Mouse (Mus musculus): ENCODE measurements around the gene Opn4. TPM values are rescaled to one million over a fixed set of nuclear protein-coding genes. Genes with fewer than 3 reads are reported as not detected.

The Opn4 gene
- polyA plus RNA-seq, 1 experiment from 2014 or later = 5.0 TPM

DNA sequence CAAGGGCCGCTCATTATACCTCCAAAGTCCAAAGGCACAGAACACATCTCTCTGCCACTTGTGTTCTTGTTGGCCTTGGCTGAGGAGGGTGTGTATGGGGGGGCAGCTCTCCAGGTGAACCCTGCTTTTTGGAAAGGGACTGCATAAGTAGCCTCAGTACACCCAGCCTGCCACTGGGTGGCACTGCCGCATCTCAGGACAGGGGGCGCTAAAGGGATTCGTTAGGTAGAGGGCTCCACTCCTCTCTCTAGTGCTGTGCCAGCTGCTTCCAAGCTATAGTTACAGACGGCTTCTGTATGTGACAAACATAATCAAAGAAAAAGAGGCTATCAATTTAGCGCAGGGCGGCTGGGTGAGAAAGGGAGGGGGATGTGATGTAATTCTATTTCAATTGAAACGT lies 16.9 kb upstream of the Opn4 start:
- Histone ChIP-seq H3K27ac (no peak overlapping the region), H3K9me3 (replicated peaks) (no peaks in the 10 kb centered on the region), H3K4me2 (no peak overlapping the region), H3K9ac (no peak overlapping the region), H3K4me1 (replicated peaks) (peaks cover 27% of the 10 kb centered on the region), H3K4me3 (no peak overlapping the region), H3K36me3 (no peaks in the 10 kb centered on the region), H3K27me3 (peaks cover 19% of the 10 kb centered on the region)
- 2% methylated on average over 8 of the region's 8 CpGs for WGBS
- no peak; the same call in 1 of the 2 replicates for ATAC-seq (replicated peaks; ENCODE audit: insufficient number of reproducible peaks, insufficient read depth, low FRiP score, low read depth)

GRCm38 (mm10) chr14:34615625-34616024 lies 15.7 kb upstream of the Opn4 start:
- H3K9ac ChIP-seq = no peak overlapping the region
- H3K4me1 ChIP-seq (replicated peaks) = peaks cover 24% of the 10 kb centered on the region
- H3K4me2 ChIP-seq = no peak overlapping the region
- no peaks in the 10 kb centered on the region for H3K36me3 ChIP-seq
- peaks cover 19% of the 10 kb centered on the region for H3K27me3 ChIP-seq
- H3K27ac ChIP-seq = no peak overlapping the region
- no peaks in the 10 kb centered on the region for H3K9me3 ChIP-seq (replicated peaks)
- no peak overlapping the region for H3K4me3 ChIP-seq
- ATAC-seq (replicated peaks; ENCODE audit: insufficient number of reproducible peaks, insufficient read depth, low FRiP score, low read depth) = no peak
- WGBS = 65% methylated on average over 4 of the region's 4 CpGs

- H3K4me2 ChIP-seq = peak overlapping the region; percentile 61
- H3K36me3 ChIP-seq = no peaks in the 10 kb centered on the region
- no peak overlapping the region for H3K27ac ChIP-seq
- peak; percentile 28 for ATAC-seq (replicated peaks; ENCODE audit: insufficient number of reproducible peaks, insufficient read depth, low FRiP score, low read depth)
- 3% methylated on average over 13 of the region's 13 CpGs for WGBS
- peaks cover 19% of the 10 kb centered on the region for H3K27me3 ChIP-seq
- peaks cover 21% of the 10 kb centered on the region for H3K4me1 ChIP-seq (replicated peaks)
- 0 out of 2 replicates have a peak overlapping the region, but pooled peaks have one; percentile 18 for H3K9ac ChIP-seq
- H3K9me3 ChIP-seq (replicated peaks) = no peaks in the 10 kb centered on the region
- H3K4me3 ChIP-seq = peak overlapping the region; percentile 27
Measured at GRCm38 (mm10) chr14:34615082-34615481, 15.1 kb upstream of the Opn4 start.

DNA sequence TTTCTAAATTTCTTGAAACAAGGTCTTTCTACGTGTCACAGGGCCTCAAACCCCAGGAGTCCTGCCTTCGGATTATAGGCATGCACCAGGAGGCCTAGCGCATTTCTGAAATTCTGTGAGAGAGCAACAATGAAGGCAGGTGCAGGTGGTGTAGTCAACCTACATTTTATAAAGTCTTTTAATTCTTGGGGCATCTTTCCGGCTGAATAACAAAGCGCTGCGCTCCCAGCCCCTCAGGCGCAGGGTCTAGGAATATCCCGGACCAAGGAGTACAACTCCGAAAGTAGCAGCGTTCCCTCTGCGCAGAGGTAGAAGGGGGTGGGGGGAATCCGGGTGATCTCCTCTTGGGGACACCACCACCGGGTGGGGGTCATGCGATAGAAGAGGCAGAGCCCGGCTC lies 14.6 kb upstream of the Opn4 start:
- 0 out of 2 replicates have a peak overlapping the region, but pooled peaks have one; percentile 18 for H3K9ac ChIP-seq
- peak overlapping the region; percentile 27 for H3K4me3 ChIP-seq
- no peaks in the 10 kb centered on the region for H3K9me3 ChIP-seq (replicated peaks)
- 22% methylated on average over 15 of the region's 15 CpGs for WGBS
- H3K36me3 ChIP-seq = no peaks in the 10 kb centered on the region
- H3K27ac ChIP-seq = no peak overlapping the region
- H3K4me1 ChIP-seq (replicated peaks) = peaks cover 21% of the 10 kb centered on the region
- ATAC-seq (replicated peaks; ENCODE audit: insufficient number of reproducible peaks, insufficient read depth, low FRiP score, low read depth) = no peak
- H3K4me2 ChIP-seq = peak overlapping the region; percentile 61
- H3K27me3 ChIP-seq = peaks cover 19% of the 10 kb centered on the region

GRCm38 (mm10) chr14:34613523-34613922 lies 13.6 kb upstream of the Opn4 start:
- WGBS = 30% methylated on average over 6 of the region's 6 CpGs
- no peak overlapping the region for H3K4me3 ChIP-seq
- no peak overlapping the region for H3K9ac ChIP-seq
- ATAC-seq (replicated peaks; ENCODE audit: insufficient number of reproducible peaks, insufficient read depth, low FRiP score, low read depth) = peak; percentile 61
- H3K4me2 ChIP-seq = no peak overlapping the region
- peaks cover 21% of the 10 kb centered on the region for H3K27me3 ChIP-seq
- H3K4me1 ChIP-seq (replicated peaks) = peaks cover 21% of the 10 kb centered on the region
- H3K9me3 ChIP-seq (replicated peaks) = no peaks in the 10 kb centered on the region
- no peak overlapping the region for H3K27ac ChIP-seq
- no peaks in the 10 kb centered on the region for H3K36me3 ChIP-seq

DNA sequence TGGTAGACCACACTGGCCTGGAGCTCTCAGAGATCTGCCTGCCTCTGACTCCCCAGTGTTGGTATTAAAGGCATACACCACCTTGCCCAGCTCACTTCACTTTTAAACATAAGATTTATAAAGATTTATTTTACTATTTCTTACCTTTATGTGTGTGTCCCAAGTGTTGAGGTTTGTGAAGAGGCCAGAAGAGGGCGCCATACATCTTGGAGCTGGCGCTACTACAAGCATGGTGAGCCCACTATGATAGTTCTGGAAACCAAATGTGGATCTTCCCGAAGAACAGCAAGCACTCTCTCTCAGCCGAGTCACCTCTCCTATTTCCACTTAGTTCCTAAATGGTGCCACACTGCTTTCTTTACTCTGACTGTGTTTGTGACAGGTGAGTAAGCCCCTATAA lies 12.3 kb upstream of the Opn4 start:
- H3K4me3 ChIP-seq = no peak overlapping the region
- WGBS = 50% methylated on average over 4 of the region's 4 CpGs
- H3K27ac ChIP-seq = no peak overlapping the region
- no peaks in the 10 kb centered on the region for H3K36me3 ChIP-seq
- peaks cover 26% of the 10 kb centered on the region for H3K4me1 ChIP-seq (replicated peaks)
- no peak overlapping the region for H3K4me2 ChIP-seq
- peaks cover 18% of the 10 kb centered on the region for H3K27me3 ChIP-seq
- no peak overlapping the region for H3K9ac ChIP-seq
- no peaks in the 10 kb centered on the region for H3K9me3 ChIP-seq (replicated peaks)
- ATAC-seq (replicated peaks; ENCODE audit: insufficient number of reproducible peaks, insufficient read depth, low FRiP score, low read depth) = no peak

GRCm38 (mm10) chr14:34611591-34611990 lies 11.6 kb upstream of the Opn4 start:
- H3K36me3 ChIP-seq = no peaks in the 10 kb centered on the region
- WGBS = 80% methylated on average over 4 of the region's 4 CpGs

GRCm38 (mm10) chr14:34601910-34602309 lies 2.0 kb upstream of the Opn4 start:
- no peaks in the 10 kb centered on the region for H3K27me3 ChIP-seq
- 92% methylated on average over 7 of the region's 7 CpGs for WGBS

More at GRCm38 (mm10) chr14:34611591-34611990, 11.6 kb upstream of the Opn4 start:
- no peak overlapping the region for H3K9ac ChIP-seq
- no peak for ATAC-seq (replicated peaks; ENCODE audit: insufficient number of reproducible peaks, insufficient read depth, low FRiP score, low read depth)
- H3K27me3 ChIP-seq = peaks cover 18% of the 10 kb centered on the region
- H3K4me3 ChIP-seq = no peak overlapping the region
- H3K4me1 ChIP-seq (replicated peaks) = peaks cover 25% of the 10 kb centered on the region
- H3K27ac ChIP-seq = no peak overlapping the region
- H3K9me3 ChIP-seq (replicated peaks) = no peaks in the 10 kb centered on the region
- no peak overlapping the region for H3K4me2 ChIP-seq

GRCm38 (mm10) chr14:34595596-34596255 lies 4.2 kb downstream of the Opn4 start:
- peak overlapping the region; percentile 34; the same call in 1 of the 2 replicates for H3K9ac ChIP-seq
- peak overlapping the region; percentile 19; the same call in 1 of the 2 replicates for H3K4me3 ChIP-seq
- 55% methylated on average over 17 of the region's 17 CpGs for WGBS
- peaks cover 49% of the 10 kb centered on the region for H3K4me1 ChIP-seq (replicated peaks)
- H3K27me3 ChIP-seq = no peaks in the 10 kb centered on the region
- peak overlapping the region; percentile 46 for H3K4me2 ChIP-seq
- H3K36me3 ChIP-seq = no peaks in the 10 kb centered on the region
- 0 out of 2 replicates have a peak, but pooled peaks have one; percentile 3 for ATAC-seq (replicated peaks; ENCODE audit: insufficient number of reproducible peaks, insufficient read depth, low FRiP score, low read depth)
- no peaks in the 10 kb centered on the region for H3K9me3 ChIP-seq (replicated peaks)
- peak overlapping the region; percentile 41; the same call in 1 of the 2 replicates for H3K27ac ChIP-seq

More at GRCm38 (mm10) chr14:34601910-34602309, 2.0 kb upstream of the Opn4 start:
- Histone ChIP-seq H3K4me3 (no peak overlapping the region), H3K36me3 (no peaks in the 10 kb centered on the region), H3K27ac (no peak overlapping the region), H3K9me3 (replicated peaks) (no peaks in the 10 kb centered on the region), H3K4me1 (replicated peaks) (no peaks in the 10 kb centered on the region), H3K4me2 (no peak overlapping the region), H3K9ac (no peak overlapping the region)
- ATAC-seq (replicated peaks; ENCODE audit: insufficient number of reproducible peaks, insufficient read depth, low FRiP score, low read depth) = no peak

- peak overlapping the region; percentile 95 for H3K27ac ChIP-seq
- 0 out of 2 replicates have a peak overlapping the region, but pooled peaks have one; percentile 16 for H3K4me3 ChIP-seq
- peak; percentile 62 for ATAC-seq (replicated peaks; ENCODE audit: insufficient number of reproducible peaks, insufficient read depth, low FRiP score, low read depth)
Measured at GRCm38 (mm10) chr14:34591741-34592535, 8.0 kb downstream of the Opn4 start.

More at GRCm38 (mm10) chr14:34591741-34592535, 8.0 kb downstream of the Opn4 start:
- Histone ChIP-seq H3K9me3 (replicated peaks) (no peaks in the 10 kb centered on the region), H3K4me1 (replicated peaks) (peaks cover 71% of the 10 kb centered on the region), H3K4me2 (peak overlapping the region; percentile 48), H3K9ac (peak overlapping the region; percentile 7), H3K27me3 (no peaks in the 10 kb centered on the region), H3K36me3 (no peaks in the 10 kb centered on the region)
- 29% methylated on average over 15 of the region's 15 CpGs for WGBS

Measured in heart, embryonic 15.5 days (tissue).